Mouse (Mus musculus): ENCODE data around the gene 9130023H24Rik.

DNA sequence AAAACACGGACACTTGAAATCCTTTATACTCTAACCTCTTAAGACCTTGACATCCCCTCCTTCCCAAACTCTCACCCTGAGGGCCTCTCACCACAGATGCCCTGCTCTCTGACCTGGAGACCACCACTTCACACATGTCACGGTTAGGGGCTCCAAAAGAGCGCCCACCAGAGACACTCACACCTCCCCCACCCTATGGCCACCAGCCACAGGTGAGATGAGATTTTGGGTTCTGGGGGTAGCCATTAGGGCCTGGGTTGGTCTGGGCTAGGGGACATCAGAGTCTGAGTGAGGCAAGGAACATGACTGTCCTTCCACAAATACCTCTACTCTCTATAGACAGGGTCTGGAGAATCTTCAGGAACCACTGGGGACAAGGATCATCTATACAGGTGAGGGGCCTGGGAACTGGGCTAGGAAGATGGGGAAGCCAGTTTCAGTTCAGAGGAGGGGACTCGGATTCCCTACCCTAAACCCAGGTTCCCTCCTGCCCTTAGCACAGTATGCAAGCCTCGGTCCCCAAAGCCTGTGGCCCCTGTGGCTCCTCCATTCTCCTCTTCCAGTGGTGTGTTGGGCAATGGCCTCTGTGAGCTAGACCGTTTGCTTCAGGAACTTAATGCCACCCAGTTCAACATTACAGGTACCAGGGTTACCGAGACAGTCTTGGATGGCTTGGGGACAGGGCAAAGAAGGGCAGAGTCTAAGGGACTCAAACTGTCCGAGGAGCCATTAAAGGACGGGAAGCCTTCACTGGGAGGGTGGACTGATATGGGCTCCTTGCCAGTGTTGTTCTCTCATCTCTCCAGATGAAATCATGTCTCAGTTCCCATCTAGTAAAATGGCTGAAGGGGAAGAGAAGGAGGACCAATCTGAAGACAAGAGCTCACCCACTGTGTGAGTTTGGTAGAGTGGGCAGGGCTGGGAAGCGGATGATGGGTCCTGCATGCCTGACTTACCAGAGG lies 10.5 kb upstream of the 9130023H24Rik start:
- TF ChIP-seq CTCF (IDR thresholded peaks at IDR 0.05; ENCODE audit: extremely low read depth, insufficient read length, insufficient replicate concordance, low read depth, low read length) (no peak), POLR2A (IDR thresholded peaks at IDR 0.05; ENCODE audit: low read depth, low read length) (no peak)
